Mouse (Mus musculus) CD8-positive naive resting alpha-beta T cell, adult 57 days (primary cell): Measurements from ENCODE around the gene Mfsd4b4. TPM values are rescaled to one million over a fixed set of nuclear protein-coding genes. Genes with fewer than 3 reads are reported as not detected.

Experiments
- total RNA-seq: library from RNA; stranded (reverse); gene quantifications from one replicate; pipeline ENCODE4 v1.2.4, GENCODE M21; 2023

Mfsd4b4 gene
- 4.8 TPM for total RNA-seq

GRCm38 (mm10) chr10:39898874-39899371 is at the start of gene Mfsd4b4:
TSS of gene Mfsd4b4 (minus strand) at chr10:39899238.

GRCm38 (mm10) chr10:39926616-39927139 is 27.6 kb upstream of the Mfsd4b4 start, which contains the start of gene Mfsd4b2:
TSS of gene Mfsd4b2 (minus strand) at chr10:39926923.

Other genes starting within 250 kb of the Mfsd4b4 start
- gene Rev3l, start 167.1 kb downstream of the Mfsd4b4 start, total RNA-seq, result 72.7 TPM
- 0.58 TPM for gene Mfsd4b2, start 27.7 kb upstream of the Mfsd4b4 start, total RNA-seq
- gene Mfsd4b3, start 60.9 kb upstream of the Mfsd4b4 start, total RNA-seq, result 0.37 TPM
- 0.34 TPM for gene Mfsd4b5, start 87.4 kb upstream of the Mfsd4b4 start, total RNA-seq
- gene Mfsd4b1, start 126.0 kb upstream of the Mfsd4b4 start, total RNA-seq, result not detected
- 8.1 TPM for gene Slc16a10, start 243.0 kb upstream of the Mfsd4b4 start, total RNA-seq